Mouse (Mus musculus): ENCODE results near the gene Strn. TPM values are rescaled to one million over a fixed set of nuclear protein-coding genes. Genes with fewer than 3 reads are reported as not detected.

The Strn gene
- polyA plus RNA-seq, 1 experiment from 2014 or later: 5.2 TPM

GRCm38 (mm10) chr17:78618164-78618693 is 118.8 kb downstream of the Strn start:
- Histone ChIP-seq H3K9ac (ENCODE audit: low read length) (no peak overlapping the region), H3K9me3 (ENCODE audit: control insufficient read depth, low read length) (no peaks in the 10 kb centered on the region), H3K4me2 (ENCODE audit: low read depth, low read length) (no peak overlapping the region), H3K27me3 (ENCODE audit: control insufficient read depth, insufficient read depth, low read depth, low read length) (no peaks in the 10 kb centered on the region), H3K27ac (ENCODE audit: low read length) (no peak overlapping the region), H3K4me3 (ENCODE audit: low read length) (no peak overlapping the region), H3K4me1 (replicated peaks; ENCODE audit: control insufficient read depth, insufficient read depth, low read length) (no peaks in the 10 kb centered on the region), H3K36me3 (ENCODE audit: control insufficient read depth, insufficient read depth, low read length) (no peaks in the 10 kb centered on the region)
- no peak for ATAC-seq (ENCODE audit: low read depth)
- WGBS: 70% methylated on average over 5 of the region's 5 CpGs

- Histone ChIP-seq H3K4me1 (replicated peaks; ENCODE audit: control insufficient read depth, insufficient read depth, low read length) (no peaks in the 10 kb centered on the region), H3K27me3 (ENCODE audit: control insufficient read depth, insufficient read depth, low read depth, low read length) (no peaks in the 10 kb centered on the region), H3K9me3 (ENCODE audit: control insufficient read depth, low read length) (no peaks in the 10 kb centered on the region), H3K36me3 (ENCODE audit: control insufficient read depth, insufficient read depth, low read length) (no peaks in the 10 kb centered on the region), H3K4me2 (ENCODE audit: low read depth, low read length) (no peak overlapping the region), H3K4me3 (ENCODE audit: low read length) (no peak overlapping the region), H3K9ac (ENCODE audit: low read length) (no peak overlapping the region), H3K27ac (ENCODE audit: low read length) (no peak overlapping the region)
- ATAC-seq (ENCODE audit: low read depth): no peak
- WGBS: 78% methylated on average over 3 of the region's 3 CpGs
Measured at GRCm38 (mm10) chr17:78615096-78615495, 121.9 kb downstream of the Strn start.

DNA sequence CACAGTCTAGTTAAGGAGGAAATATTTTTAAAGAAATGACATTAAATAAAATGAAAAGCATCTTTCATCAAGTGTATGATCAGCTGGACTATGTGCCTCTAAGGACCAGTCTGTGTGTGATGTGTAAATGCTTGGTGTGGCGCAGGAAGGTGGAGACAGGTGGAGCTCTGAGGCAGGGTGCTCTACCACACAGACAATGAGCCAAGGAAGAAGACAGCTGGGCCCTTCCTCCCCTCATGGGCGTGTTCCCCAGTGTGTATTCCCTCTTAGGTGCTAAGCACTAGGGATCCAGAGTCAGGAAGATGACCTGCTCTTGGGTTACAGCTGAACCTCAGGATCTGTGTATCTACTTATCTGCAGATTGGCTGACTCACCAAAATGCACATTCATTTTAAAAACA is 122.5 kb downstream of the Strn start:
- Histone ChIP-seq H3K27ac (ENCODE audit: low read length) (no peak overlapping the region), H3K4me2 (ENCODE audit: low read depth, low read length) (no peak overlapping the region), H3K9me3 (ENCODE audit: control insufficient read depth, low read length) (no peaks in the 10 kb centered on the region), H3K4me3 (ENCODE audit: low read length) (no peak overlapping the region), H3K4me1 (replicated peaks; ENCODE audit: control insufficient read depth, insufficient read depth, low read length) (no peaks in the 10 kb centered on the region), H3K36me3 (ENCODE audit: control insufficient read depth, insufficient read depth, low read length) (no peaks in the 10 kb centered on the region), H3K9ac (ENCODE audit: low read length) (no peak overlapping the region), H3K27me3 (ENCODE audit: control insufficient read depth, insufficient read depth, low read depth, low read length) (no peaks in the 10 kb centered on the region)
- no peak for ATAC-seq (ENCODE audit: low read depth)
- WGBS: 79% methylated on average over 2 of the region's 2 CpGs

DNA sequence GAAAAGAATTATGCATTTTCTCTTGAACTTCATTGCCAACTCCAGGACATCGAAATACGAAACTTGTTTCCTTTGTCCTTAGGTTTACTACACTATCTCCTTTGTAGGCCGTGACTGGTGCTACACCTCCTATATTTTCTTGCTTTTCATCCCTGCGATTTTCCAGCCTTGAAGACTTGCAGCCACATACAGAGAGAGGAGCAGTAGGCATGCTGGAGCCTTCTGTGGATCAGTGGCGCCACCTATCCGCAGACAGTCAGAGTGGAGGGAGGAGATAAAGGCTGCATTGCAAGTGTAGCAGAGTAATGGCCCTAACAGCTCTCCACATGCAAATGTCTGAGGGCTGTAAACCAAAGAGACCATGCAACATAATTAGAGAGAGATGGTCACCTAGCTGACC is 125.9 kb downstream of the Strn start:
- 73% methylated on average over 6 of the region's 6 CpGs for WGBS
- ATAC-seq (ENCODE audit: low read depth): no peak
- no peaks in the 10 kb centered on the region for H3K27me3 ChIP-seq (ENCODE audit: control insufficient read depth, insufficient read depth, low read depth, low read length)
- H3K27ac ChIP-seq (ENCODE audit: low read length): no peak overlapping the region
- no peaks in the 10 kb centered on the region for H3K4me1 ChIP-seq (replicated peaks; ENCODE audit: control insufficient read depth, insufficient read depth, low read length)
- H3K36me3 ChIP-seq (ENCODE audit: control insufficient read depth, insufficient read depth, low read length): no peaks in the 10 kb centered on the region
- H3K4me3 ChIP-seq (ENCODE audit: low read length): no peak overlapping the region
- H3K4me2 ChIP-seq (ENCODE audit: low read depth, low read length): no peak overlapping the region
- no peaks in the 10 kb centered on the region for H3K9me3 ChIP-seq (ENCODE audit: control insufficient read depth, low read length)
- H3K9ac ChIP-seq (ENCODE audit: low read length): no peak overlapping the region

- H3K4me3 ChIP-seq (ENCODE audit: low read length): no peak overlapping the region
- H3K36me3 ChIP-seq (ENCODE audit: control insufficient read depth, insufficient read depth, low read length): no peaks in the 10 kb centered on the region
- no peaks in the 10 kb centered on the region for H3K4me1 ChIP-seq (replicated peaks; ENCODE audit: control insufficient read depth, insufficient read depth, low read length)
- H3K9ac ChIP-seq (ENCODE audit: low read length): no peak overlapping the region
- H3K4me2 ChIP-seq (ENCODE audit: low read depth, low read length): no peak overlapping the region
- 76% methylated on average over 13 of the region's 13 CpGs for WGBS
- H3K27me3 ChIP-seq (ENCODE audit: control insufficient read depth, insufficient read depth, low read depth, low read length): no peaks in the 10 kb centered on the region
- no peak overlapping the region for H3K27ac ChIP-seq (ENCODE audit: low read length)
- H3K9me3 ChIP-seq (ENCODE audit: control insufficient read depth, low read length): no peaks in the 10 kb centered on the region
- ATAC-seq (ENCODE audit: low read depth): no peak
Measured at GRCm38 (mm10) chr17:78609191-78609855, 127.7 kb downstream of the Strn start.

GRCm38 (mm10) chr17:78608716-78609115 is 128.3 kb downstream of the Strn start:
- no peak overlapping the region for H3K4me2 ChIP-seq (ENCODE audit: low read depth, low read length)
- 68% methylated on average over 8 of the region's 8 CpGs for WGBS

GRCm38 (mm10) chr17:78608135-78608670 is 128.8 kb downstream of the Strn start:
- no peaks in the 10 kb centered on the region for H3K4me1 ChIP-seq (replicated peaks; ENCODE audit: control insufficient read depth, insufficient read depth, low read length)
- H3K9me3 ChIP-seq (ENCODE audit: control insufficient read depth, low read length): no peaks in the 10 kb centered on the region
- no peak overlapping the region for H3K9ac ChIP-seq (ENCODE audit: low read length)
- no peak overlapping the region for H3K4me3 ChIP-seq (ENCODE audit: low read length)
- 30% methylated on average over 16 of the region's 16 CpGs for WGBS
- no peak overlapping the region for H3K27ac ChIP-seq (ENCODE audit: low read length)
- no peak overlapping the region for H3K4me2 ChIP-seq (ENCODE audit: low read depth, low read length)
- no peaks in the 10 kb centered on the region for H3K27me3 ChIP-seq (ENCODE audit: control insufficient read depth, insufficient read depth, low read depth, low read length)
- no peak for ATAC-seq (ENCODE audit: low read depth)
- H3K36me3 ChIP-seq (ENCODE audit: control insufficient read depth, insufficient read depth, low read length): no peaks in the 10 kb centered on the region

More at GRCm38 (mm10) chr17:78608716-78609115, 128.3 kb downstream of the Strn start:
- Histone ChIP-seq H3K4me1 (replicated peaks; ENCODE audit: control insufficient read depth, insufficient read depth, low read length) (no peaks in the 10 kb centered on the region), H3K9ac (ENCODE audit: low read length) (no peak overlapping the region), H3K9me3 (ENCODE audit: control insufficient read depth, low read length) (no peaks in the 10 kb centered on the region), H3K27ac (ENCODE audit: low read length) (no peak overlapping the region), H3K36me3 (ENCODE audit: control insufficient read depth, insufficient read depth, low read length) (no peaks in the 10 kb centered on the region), H3K4me3 (ENCODE audit: low read length) (no peak overlapping the region), H3K27me3 (ENCODE audit: control insufficient read depth, insufficient read depth, low read depth, low read length) (no peaks in the 10 kb centered on the region)
- no peak for ATAC-seq (ENCODE audit: low read depth)

- no peak for ATAC-seq (ENCODE audit: low read depth)
- Histone ChIP-seq H3K4me1 (replicated peaks; ENCODE audit: control insufficient read depth, insufficient read depth, low read length) (no peaks in the 10 kb centered on the region), H3K9me3 (ENCODE audit: control insufficient read depth, low read length) (no peaks in the 10 kb centered on the region), H3K27me3 (ENCODE audit: control insufficient read depth, insufficient read depth, low read depth, low read length) (no peaks in the 10 kb centered on the region), H3K4me2 (ENCODE audit: low read depth, low read length) (no peak overlapping the region), H3K27ac (ENCODE audit: low read length) (no peak overlapping the region), H3K36me3 (ENCODE audit: control insufficient read depth, insufficient read depth, low read length) (no peaks in the 10 kb centered on the region), H3K9ac (ENCODE audit: low read length) (no peak overlapping the region), H3K4me3 (ENCODE audit: low read length) (no peak overlapping the region)
- WGBS: 70% methylated on average over 6 of the region's 6 CpGs
Measured at GRCm38 (mm10) chr17:78604431-78604830, 132.6 kb downstream of the Strn start.

DNA sequence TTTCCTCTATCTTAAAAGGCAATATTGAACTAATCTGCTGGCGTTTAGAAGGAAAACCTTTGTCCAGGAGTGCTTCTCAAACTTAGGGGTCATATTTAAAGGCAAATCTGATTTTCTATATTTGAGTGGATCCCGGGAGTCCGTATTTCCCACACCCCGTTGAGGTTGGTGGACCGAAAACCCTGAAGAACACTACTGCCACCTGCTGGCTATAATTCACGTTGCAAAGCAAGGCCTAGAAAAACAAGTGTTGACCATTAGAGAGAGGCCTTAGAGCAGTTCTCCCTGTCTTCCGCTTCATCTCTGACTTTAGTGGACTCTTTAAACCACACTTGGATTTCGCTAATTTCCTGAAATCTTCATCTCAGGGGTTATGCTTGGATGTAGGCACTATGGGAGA is 133.1 kb downstream of the Strn start:
- no peak; the same call in 1 of the 2 replicates for ATAC-seq (ENCODE audit: low read depth)
- WGBS: 23% methylated on average over 8 of the region's 8 CpGs
- Histone ChIP-seq H3K36me3 (ENCODE audit: control insufficient read depth, insufficient read depth, low read length) (no peaks in the 10 kb centered on the region), H3K27ac (ENCODE audit: low read length) (no peak overlapping the region), H3K4me1 (replicated peaks; ENCODE audit: control insufficient read depth, insufficient read depth, low read length) (no peaks in the 10 kb centered on the region), H3K9ac (ENCODE audit: low read length) (no peak overlapping the region), H3K9me3 (ENCODE audit: control insufficient read depth, low read length) (no peaks in the 10 kb centered on the region), H3K4me2 (ENCODE audit: low read depth, low read length) (no peak overlapping the region), H3K27me3 (ENCODE audit: control insufficient read depth, insufficient read depth, low read depth, low read length) (no peaks in the 10 kb centered on the region), H3K4me3 (ENCODE audit: low read length) (no peak overlapping the region)
